In genomic region chr6:27617472-27617871, GRCm38 (mm10) we compare ENCODE assay signal across 18 mouse cellular contexts.
DNase-seq lines count a peak whose midpoint lies in the region; ATAC-seq lines count a peak whose summit lies in the region.
"Had no signal": no experiment of that assay in that cellular context is flagged by ENCODE, and none has a peak within 500 bp of the region (broad histone marks: within the 10 kb centered on the region; RNA-seq: fewer than 3 reads in every experiment).

No protein-coding gene starts in this region.

- no peak overlapping the region for H3K4me2 ChIP-seq in embryonic facial prominence, embryonic 11.5 days (ENCODE audit: low read depth, low read length)
- H3K4me2 ChIP-seq: hindbrain, embryonic 13.5 days had no signal

- H3K36me3 ChIP-seq in embryonic facial prominence, embryonic 11.5 days (replicated peaks; ENCODE audit: control insufficient read depth, insufficient read depth, low read depth, low read length), result no peaks in the 10 kb centered on the region
- H3K36me3 ChIP-seq in embryonic facial prominence, embryonic 10.5 days (replicated peaks), result no peaks in the 10 kb centered on the region
- H3K36me3 ChIP-seq: hindbrain, embryonic 13.5 days had no signal

- WGBS in embryonic facial prominence, embryonic 11.5 days, result 50% methylated on average over 4 of the region's 4 CpGs
- 58% methylated on average over 4 of the region's 4 CpGs for WGBS in embryonic facial prominence, embryonic 10.5 days

- H3K9ac ChIP-seq in embryonic facial prominence, embryonic 11.5 days (replicated peaks; ENCODE audit: low read length), result no peak overlapping the region
- H3K9ac ChIP-seq: hindbrain, embryonic 13.5 days had no signal

- H3K9me3 ChIP-seq in embryonic facial prominence, embryonic 11.5 days (replicated peaks; ENCODE audit: control insufficient read depth, low read length), result no peaks in the 10 kb centered on the region
- no peaks in the 10 kb centered on the region for H3K9me3 ChIP-seq in embryonic facial prominence, embryonic 10.5 days
- H3K9me3 ChIP-seq: hindbrain, embryonic 13.5 days had no signal

- no peaks in the 10 kb centered on the region for H3K27me3 ChIP-seq in embryonic facial prominence, embryonic 11.5 days (ENCODE audit: control insufficient read depth, insufficient read depth, low read length)
- H3K27me3 ChIP-seq in embryonic facial prominence, embryonic 10.5 days (replicated peaks; ENCODE audit: low read depth, poor library complexity, severe bottlenecking), result no peaks in the 10 kb centered on the region
- H3K27me3 ChIP-seq: hindbrain, embryonic 13.5 days had no signal

- H3K27ac ChIP-seq in embryonic facial prominence, embryonic 11.5 days (replicated peaks; ENCODE audit: low read depth, low read length), result no peak overlapping the region
- H3K27ac ChIP-seq in embryonic facial prominence, embryonic 10.5 days (replicated peaks), result no peak overlapping the region
- H3K27ac ChIP-seq: hindbrain, embryonic 13.5 days; macrophage had no signal

- peak; percentile 14; the same call in 1 of the 2 replicates for ATAC-seq in embryonic facial prominence, embryonic 11.5 days (replicated peaks; ENCODE audit: insufficient number of reproducible peaks, low FRiP score, low TSS enrichment, low read depth)
- no peak for ATAC-seq in megakaryocyte-erythroid progenitor cell, adult 5-6 weeks (replicated peaks; ENCODE audit: low FRiP score, low TSS enrichment, poor library complexity, severe bottlenecking)

- H3K4me3 ChIP-seq in embryonic facial prominence, embryonic 11.5 days (ENCODE audit: low read depth, low read length), result no peak overlapping the region
- H3K4me3 ChIP-seq in embryonic facial prominence, embryonic 10.5 days, result no peak overlapping the region
- H3K4me3 ChIP-seq: hindbrain, embryonic 13.5 days; myocyte had no signal

- H3K4me1 ChIP-seq in embryonic facial prominence, embryonic 11.5 days (ENCODE audit: control insufficient read depth, insufficient read depth, low read length), result no peaks in the 10 kb centered on the region
- no peaks in the 10 kb centered on the region for H3K4me1 ChIP-seq in embryonic facial prominence, embryonic 10.5 days

- no peak for DNase-seq in embryonic facial prominence, embryonic 11.5 days (ENCODE audit: low spot score)
- no peak for DNase-seq in embryonic facial prominence, embryonic 10.5 days (ENCODE audit: low spot score)
- DNase-seq in retina, postnatal 1 day, result peak; percentile 50
- DNase-seq in retina, embryonic 14.5 days (ENCODE audit: low spot score), result no peak
- DNase-seq in mesoderm, embryonic 11.5 days (ENCODE audit: low read depth, low spot score), result peak; percentile 39
- no peak for DNase-seq in right cerebral cortex, adult 18-20 months
- DNase-seq: adrenal gland, postnatal 36 days; kidney, adult 18-20 months; kidney, postnatal 25 days; layer of hippocampus, adult 9-11 months; liver; lung, adult 18-20 months; right cerebral cortex, postnatal 25 days; thymus, postnatal 36 days had no signal

Comparison
In these comparisons a context has a peak if more than half of its experiments do, and no peak if none do; other contexts are left out.
1. DNase-seq: peak in retina, postnatal 1 day (single experiment) and mesoderm, embryonic 11.5 days (single experiment); none in embryonic facial prominence, embryonic 11.5 days (single experiment), embryonic facial prominence, embryonic 10.5 days (single experiment), retina, embryonic 14.5 days (single experiment) and right cerebral cortex, adult 18-20 months (single experiment).